Mouse (Mus musculus) olfactory bulb, adult 2 months (tissue): ENCODE measurements around the gene Gjb3.

ENCODE experiments used
- CTCF ChIP-seq: fragments of 200-500 bp; IDR thresholded peaks from 2 replicates; pipeline ENCODE4 v1.5.1; 2012; ENCODE audit warnings: low read depth, mild to moderate bottlenecking, low read length, moderate library complexity; ENCODE audit not compliant: insufficient read depth
- POLR2A ChIP-seq: fragments of 200-500 bp; IDR thresholded peaks from 2 replicates; pipeline ENCODE4 v1.6.1; 2012; ENCODE audit warnings: mild to moderate bottlenecking, low read depth, low read length, moderate library complexity; ENCODE audit not compliant: insufficient read depth

DNA sequence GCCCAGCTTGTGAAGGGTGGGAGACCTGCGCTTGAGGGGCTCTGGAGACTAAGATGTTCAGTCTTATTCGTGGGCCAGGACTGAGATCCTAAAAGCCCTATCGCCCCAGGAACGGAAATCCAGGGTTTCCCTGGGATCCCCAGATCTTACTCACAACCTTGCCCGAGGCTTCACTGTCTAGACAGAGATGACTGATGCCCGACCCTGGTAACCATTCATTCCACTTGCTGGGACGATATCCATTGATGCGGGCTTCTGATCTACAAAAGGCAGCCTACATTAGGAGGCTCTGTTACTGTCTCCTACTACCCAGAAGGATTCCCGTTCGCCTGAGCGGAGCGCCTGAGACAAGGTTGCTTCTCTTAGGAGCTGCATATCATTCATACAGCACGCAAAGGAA, 527 bp upstream of the Gjb3 start:
- TF ChIP-seq POLR2A (no peak), CTCF (no peak)
